Mouse (Mus musculus) gastrocnemius, postnatal 14 days (tissue): ENCODE data around the gene Suclg2. TPM values are rescaled to one million over a fixed set of nuclear protein-coding genes. Genes with fewer than 3 reads are reported as not detected.
"Not testable (repeated sequence)": the region's sequence is repeated elsewhere in the genome, so short reads cannot be mapped to it uniquely, and the experiment has no call there.

ENCODE experiments used
- DNase-seq: peaks from one replicate; pipeline ENCODE4 v3.0.0; 2021; ENCODE audit warnings: mixed read lengths
- intact Hi-C: fragments of 180-260 bp; cut with DNase I; formaldehyde crosslinking; loops from one replicate; pipeline ENCODE4 v1.15.1; 2025; ENCODE audit warnings: low total_unique reads
- total RNA-seq, 2 experiments: library from RNA; stranded (reverse); gene quantifications; 2 replicates each; pipeline ENCODE4 v1.2.3; 2021

The Suclg2 gene
- total RNA-seq, 2 experiments from 2014 or later: 44.9 to 46.8 TPM

- intact Hi-C loops: no loop called here
- no peak for DNase-seq
Observed at GRCm38 (mm10) chr6:95650082-95650722, 68.4 kb downstream of the Suclg2 start.

DNA sequence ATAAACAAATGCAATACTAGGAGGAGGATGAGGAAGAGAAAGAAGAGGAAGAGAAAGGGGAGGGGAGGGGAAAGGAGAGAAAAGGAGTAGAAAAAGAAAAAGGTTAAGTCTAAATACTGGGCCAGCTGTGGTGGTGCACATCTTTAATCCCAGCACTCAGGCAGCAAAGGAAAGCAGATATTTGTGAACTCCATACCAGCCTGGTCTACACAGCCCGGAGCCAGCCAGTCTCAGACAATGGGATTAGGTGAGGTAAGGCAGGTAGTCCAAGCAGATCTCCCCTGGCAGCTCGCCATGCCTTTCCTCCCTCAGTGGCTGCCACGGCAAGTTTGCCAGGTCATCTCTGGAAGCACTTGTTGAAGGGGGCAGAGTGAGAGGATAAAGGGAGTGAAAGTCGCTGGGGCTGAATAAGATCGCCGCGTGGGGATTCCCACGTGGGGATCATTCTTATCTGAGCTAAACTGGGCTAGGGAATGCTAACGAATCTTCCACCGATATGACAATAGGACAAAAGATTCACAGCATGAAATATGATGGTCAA is 69.4 kb downstream of the Suclg2 start:
- DNase-seq: no peak
- intact Hi-C loops: no loop called here

DNA sequence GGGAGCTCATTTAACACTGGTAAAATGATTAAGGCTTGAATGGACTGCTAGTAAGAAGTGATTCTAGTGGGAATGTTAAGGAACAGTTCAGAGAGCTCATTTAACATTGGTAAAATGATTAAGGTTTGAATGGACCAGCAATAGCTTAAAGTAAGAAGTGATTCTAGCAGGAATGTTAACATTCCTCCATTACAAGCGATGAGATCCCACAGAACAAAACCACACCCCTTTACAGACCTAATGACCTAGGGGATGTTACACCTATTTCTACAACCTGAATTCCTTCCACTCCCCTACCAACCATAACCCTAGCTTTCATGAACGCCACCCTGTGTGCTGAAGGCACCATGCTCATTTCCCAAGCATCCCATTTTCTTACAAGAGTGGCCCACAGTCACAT is 81.2 kb downstream of the Suclg2 start:
- DNase-seq: no peak
- intact Hi-C loops: no loop called here

DNA sequence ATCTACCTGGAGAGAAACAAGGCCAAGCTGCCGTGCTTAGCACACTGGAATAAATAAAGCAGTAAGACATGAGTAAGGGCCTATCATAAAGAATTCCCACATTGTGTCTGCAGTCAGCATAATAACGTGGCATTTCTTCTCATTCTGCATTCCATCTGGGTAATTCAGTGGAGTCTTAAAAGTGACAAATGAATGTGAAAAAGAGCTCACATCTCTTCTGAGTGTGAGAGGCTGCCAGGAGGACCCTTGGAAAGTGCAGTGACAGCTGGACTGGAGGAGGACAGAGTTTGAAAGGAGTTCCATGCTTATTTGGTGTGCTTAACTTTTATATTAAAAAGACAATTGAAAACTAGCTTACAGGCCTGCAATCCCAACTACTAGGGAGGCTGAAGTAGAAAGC is 83.2 kb downstream of the Suclg2 start:
- intact Hi-C loops: no loop called here
- no peak for DNase-seq

GRCm38 (mm10) chr6:95629071-95629470 is 89.5 kb downstream of the Suclg2 start:
- no peak for DNase-seq
- intact Hi-C loops: no loop called here

DNA sequence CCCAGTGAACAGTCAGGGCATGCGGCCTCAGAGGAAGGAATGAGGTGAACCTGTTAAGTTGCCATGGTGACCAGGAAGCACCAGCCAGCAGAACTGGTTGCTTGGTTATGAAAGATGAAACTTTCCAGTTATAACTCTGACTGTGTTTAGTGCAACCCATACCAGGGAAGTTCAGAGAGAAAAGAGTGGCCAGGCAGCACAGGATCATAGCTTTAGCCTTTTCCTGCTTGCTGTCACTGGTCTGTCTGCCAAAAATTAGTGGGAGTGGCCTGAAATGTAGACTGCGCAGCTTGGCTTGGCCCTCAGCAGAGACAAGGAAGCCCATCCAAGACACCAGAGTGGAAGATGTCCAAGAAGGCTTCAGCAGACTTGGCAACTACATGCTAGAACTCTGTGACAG is 96.8 kb downstream of the Suclg2 start:
- intact Hi-C loops: no loop called here
- peak; percentile 77 for DNase-seq

DNA sequence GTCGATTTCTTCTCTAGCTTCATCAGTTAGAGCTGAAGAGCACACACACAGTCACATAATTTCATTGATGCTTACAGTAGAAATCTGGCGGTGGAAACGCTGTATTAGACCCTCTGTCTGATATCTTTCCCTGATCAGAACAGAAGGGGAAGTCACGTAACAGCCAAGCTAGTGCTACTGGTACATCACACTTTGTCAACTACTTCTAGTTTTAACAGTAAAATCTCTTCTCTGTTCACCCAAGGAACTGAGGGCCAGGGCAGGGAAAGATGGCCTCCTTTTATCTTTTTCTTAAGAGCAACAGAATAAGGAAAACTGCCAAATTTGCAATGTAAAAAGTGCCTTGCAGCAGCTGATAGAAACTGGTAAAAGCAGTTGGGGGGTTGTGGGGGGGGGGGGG is 97.8 kb downstream of the Suclg2 start:
- intact Hi-C loops: no loop called here
- no peak for DNase-seq

DNA sequence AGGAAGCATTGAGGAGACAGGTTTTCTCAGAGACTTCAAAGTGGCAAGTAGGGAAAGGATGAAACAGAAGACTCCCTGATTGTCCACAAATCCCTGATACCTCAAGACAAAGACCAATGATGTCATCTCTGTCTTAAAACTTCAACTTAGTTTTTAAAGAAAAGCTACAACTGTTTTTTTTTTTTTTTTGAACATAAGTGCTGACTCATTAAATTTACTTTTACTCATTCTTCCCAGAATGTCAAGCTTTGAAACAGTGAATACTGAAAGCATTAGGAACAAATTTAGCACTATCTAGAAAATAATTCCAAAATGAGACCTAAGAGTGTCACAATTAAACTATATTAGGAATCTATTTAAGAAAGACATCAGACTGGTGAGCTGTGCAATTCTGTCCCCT is 98.8 kb downstream of the Suclg2 start:
- intact Hi-C loops: no loop called here
- no peak for DNase-seq

- DNase-seq: no peak
- intact Hi-C loops: no loop called here
Observed at GRCm38 (mm10) chr6:95618434-95618833, 100.2 kb downstream of the Suclg2 start.

DNA sequence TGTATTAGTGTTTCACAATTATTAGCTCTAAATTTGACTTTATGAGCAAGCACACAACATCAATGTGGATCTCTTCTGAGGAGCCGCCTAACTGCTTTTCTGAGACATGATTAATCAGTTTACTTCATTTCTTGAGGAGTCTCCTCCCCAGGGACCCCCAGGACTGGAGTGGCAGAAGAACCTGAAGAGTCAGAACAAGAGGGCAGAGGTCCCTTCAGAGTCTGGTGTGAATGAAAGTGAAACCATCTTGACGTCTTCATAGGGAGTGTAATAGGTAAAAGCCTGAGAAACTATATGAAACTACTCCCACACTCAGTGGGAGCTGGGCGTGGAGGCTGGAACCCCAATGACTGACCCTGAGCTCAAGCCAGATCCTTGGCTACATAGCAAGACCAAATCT is 105.4 kb downstream of the Suclg2 start:
- intact Hi-C loops: no loop called here
- DNase-seq: no peak

- no peak for DNase-seq
- intact Hi-C loops: no loop called here
Observed at GRCm38 (mm10) chr6:95612412-95613022, 106.1 kb downstream of the Suclg2 start.

GRCm38 (mm10) chr6:95611059-95611458 is 107.5 kb downstream of the Suclg2 start:
- intact Hi-C loops: no loop called here
- no peak for DNase-seq

- no peak for DNase-seq
- intact Hi-C loops: no loop called here
Observed at GRCm38 (mm10) chr6:95608123-95608522, 110.5 kb downstream of the Suclg2 start.

GRCm38 (mm10) chr6:95600731-95601130 is 117.9 kb downstream of the Suclg2 start:
- DNase-seq, intact Hi-C loops: not testable (repeated sequence)

DNA sequence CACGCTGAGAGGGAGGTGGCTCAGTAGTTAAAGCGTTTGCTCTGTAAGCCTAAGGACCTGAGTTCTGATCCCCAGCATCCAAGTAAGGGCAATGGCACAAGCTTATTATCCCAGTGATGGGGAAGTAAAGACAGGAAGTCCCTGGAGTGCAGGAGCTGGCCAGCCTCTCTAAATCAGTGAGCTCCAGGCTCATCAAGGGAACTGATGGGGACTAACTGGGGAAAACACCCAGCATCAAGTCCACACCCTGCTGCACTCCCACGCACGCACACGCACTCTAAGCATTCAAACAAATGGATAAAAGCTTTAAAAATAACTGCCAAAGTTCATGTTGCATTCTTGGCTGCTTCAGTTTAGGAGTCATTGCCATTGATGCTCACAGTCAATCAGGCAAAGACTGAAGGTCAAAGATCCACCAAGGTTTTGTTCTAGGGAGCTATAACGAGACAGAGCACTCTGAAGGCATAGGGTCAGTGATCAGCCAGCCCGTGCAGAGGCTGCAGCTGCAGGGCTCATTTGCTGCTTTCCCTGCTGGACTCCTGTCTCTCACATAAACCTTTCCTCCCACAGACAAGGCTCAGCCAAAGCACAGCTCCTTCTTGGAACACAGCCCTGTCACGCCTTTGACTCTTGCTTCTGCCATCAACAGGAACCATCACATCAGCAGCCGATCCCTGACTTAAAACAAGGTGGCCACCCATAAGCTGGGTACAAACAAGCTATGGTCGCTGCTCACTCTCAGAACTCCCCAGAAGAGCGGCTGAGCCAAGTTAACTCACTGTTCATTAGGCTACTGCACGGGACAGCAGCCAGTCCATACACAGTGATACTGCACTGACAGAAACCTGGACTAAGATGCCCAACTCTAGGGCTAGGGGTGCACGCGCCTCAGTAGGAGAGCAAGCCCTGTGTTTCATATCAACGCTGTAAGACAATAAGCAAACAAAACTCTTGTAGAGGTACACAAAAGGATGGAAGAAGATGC is 121.5 kb downstream of the Suclg2 start:
- DNase-seq: peak; percentile 29
- intact Hi-C loops: loop anchor here (10.0 kb wide), 1 partner anchor 148 kb away; no protein-coding TSS in a partner anchor

DNA sequence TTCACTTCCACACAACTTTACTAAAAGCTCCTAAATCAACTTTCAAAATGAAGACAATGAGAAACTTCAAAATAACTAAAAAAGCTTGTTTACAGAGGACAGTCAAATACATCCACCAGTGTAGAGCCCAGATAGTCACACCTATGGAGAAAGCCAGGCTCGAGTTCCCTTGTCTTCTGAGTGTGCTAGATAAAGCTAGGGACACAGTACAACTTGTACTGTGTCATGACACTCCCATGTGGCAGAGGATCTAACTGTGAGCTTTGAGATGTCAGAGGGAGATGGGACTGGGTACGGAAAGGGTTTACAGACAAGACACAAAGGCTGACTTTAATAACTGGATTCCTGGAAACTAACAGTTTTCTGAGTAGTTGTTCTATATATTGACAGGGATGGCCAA is 122.7 kb downstream of the Suclg2 start:
- no peak for DNase-seq
- intact Hi-C loops: loop anchor here (10.0 kb wide), 1 partner anchor 149 kb away; no protein-coding TSS in a partner anchor

DNA sequence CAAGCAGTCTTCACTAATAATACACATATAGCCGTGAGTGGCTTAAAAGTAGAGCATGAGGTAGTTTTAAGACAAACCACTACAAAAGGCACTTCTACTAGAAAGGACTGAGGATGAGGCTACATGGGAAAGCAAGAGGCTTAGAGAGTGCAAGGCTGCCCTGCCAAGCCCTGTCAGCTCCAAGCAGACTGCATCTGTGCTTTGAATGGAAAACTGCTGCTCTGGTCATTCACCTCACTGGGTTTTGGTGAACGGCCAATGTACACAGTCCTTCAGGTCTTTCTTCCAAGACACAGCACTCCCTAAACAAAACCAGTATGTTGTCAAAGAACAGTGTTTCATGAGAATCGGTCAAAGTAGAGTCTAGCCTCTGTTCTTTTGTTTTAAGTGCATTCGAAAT is 124.4 kb downstream of the Suclg2 start:
- intact Hi-C loops: loop anchor here (10.0 kb wide), 1 partner anchor 151 kb away; no protein-coding TSS in a partner anchor

GRCm38 (mm10) chr6:95592396-95592795 is 126.2 kb downstream of the Suclg2 start:
- intact Hi-C loops: loop anchor here (10.0 kb wide), 1 partner anchor 152 kb away; no protein-coding TSS in a partner anchor
- no peak for DNase-seq

More for the DNA sequence above, 124.4 kb downstream of the Suclg2 start:
- no peak for DNase-seq

GRCm38 (mm10) chr6:95590463-95590862 is 128.1 kb downstream of the Suclg2 start:
- DNase-seq: no peak
- intact Hi-C loops: loop anchor here (10.0 kb wide), 1 partner anchor 154 kb away; no protein-coding TSS in a partner anchor
